In genomic region chr9:43267357-43267756, GRCm38 (mm10) we compare ENCODE assay signal across 9 mouse cellular contexts. TPM values are rescaled to one million over a fixed set of nuclear protein-coding genes. Genes with fewer than 3 reads are reported as not detected.
A peak's percentile ranks its signal among the peaks of the same experiment; 100 is the strongest.
DNase-seq lines count a peak whose midpoint lies in the region; ATAC-seq and TF ChIP-seq lines count a peak whose summit lies in the region.
"Had no signal": no experiment of that assay in that cellular context is flagged by ENCODE, and none has a peak within 500 bp of the region (broad histone marks: within the 10 kb centered on the region; RNA-seq: fewer than 3 reads in every experiment).

No protein-coding gene starts in this region.

- H3K9me3 ChIP-seq in hindbrain, postnatal 0 days (ENCODE audit: low read length) = no peaks in the 10 kb centered on the region
- H3K9me3 ChIP-seq in hindbrain, embryonic 10.5 days = peaks cover 8% of the 10 kb centered on the region; the same call in 1 of the 2 replicates
- peaks cover 5% of the 10 kb centered on the region; the same call in 1 of the 2 replicates for H3K9me3 ChIP-seq in G1E (replicated peaks)

- no peak overlapping the region for H3K4me2 ChIP-seq in hindbrain, postnatal 0 days (ENCODE audit: low read depth, low read length)

- DNase-seq in hindbrain, postnatal 0 days (ENCODE audit: low spot score) = no peak
- no peak for DNase-seq in hindbrain, embryonic 10.5 days (ENCODE audit: low spot score)
- DNase-seq in G1E (ENCODE audit: low spot score) = no peak
- peak; percentile 37 for DNase-seq in spleen, adult 12 weeks (ENCODE audit: low spot score)
- no peak for DNase-seq in retina, embryonic 14.5 days (ENCODE audit: low spot score)
- no peak for DNase-seq in left cerebral cortex, adult 8-10 months (ENCODE audit: low spot score in 2 of 2)

- no peak overlapping the region for H3K27ac ChIP-seq in hindbrain, postnatal 0 days
- H3K27ac ChIP-seq in hindbrain, embryonic 10.5 days = no peak overlapping the region

- H3K27me3 ChIP-seq in hindbrain, postnatal 0 days (ENCODE audit: insufficient read depth, low read length) = peaks cover 18% of the 10 kb centered on the region
- H3K27me3 ChIP-seq in hindbrain, embryonic 10.5 days (ENCODE audit: insufficient read depth, poor library complexity, severe bottlenecking) = peaks cover 65% of the 10 kb centered on the region
- peaks cover 18% of the 10 kb centered on the region for H3K27me3 ChIP-seq in G1E (ENCODE audit: insufficient read depth, low read length)

- WGBS in hindbrain, postnatal 0 days = 80% methylated on average over 8 of the region's 8 CpGs
- WGBS in hindbrain, embryonic 10.5 days = 75% methylated on average over 8 of the region's 8 CpGs

- no peaks in the 10 kb centered on the region for H3K4me1 ChIP-seq in hindbrain, postnatal 0 days (ENCODE audit: insufficient read depth, low read length)
- H3K4me1 ChIP-seq in hindbrain, embryonic 10.5 days (replicated peaks) = peaks cover 64% of the 10 kb centered on the region
- H3K4me1 ChIP-seq in G1E (ENCODE audit: insufficient read depth, low read depth, low read length) = peaks cover 42% of the 10 kb centered on the region

- TF ChIP-seq CTCF in hindbrain, postnatal 0 days (IDR thresholded peaks at IDR 0.05; ENCODE audit: low read depth) = peak; percentile 31
- no peak for TF ChIP-seq CTCF in G1E (IDR thresholded peaks at IDR 0.05; ENCODE audit: low read depth, low read length)

- no peak overlapping the region for H3K9ac ChIP-seq in hindbrain, postnatal 0 days (replicated peaks; ENCODE audit: low read length)

- H3K36me3 ChIP-seq in hindbrain, postnatal 0 days (ENCODE audit: insufficient read depth, low read length) = no peaks in the 10 kb centered on the region
- H3K36me3 ChIP-seq in hindbrain, embryonic 10.5 days = no peaks in the 10 kb centered on the region
- H3K36me3 ChIP-seq in G1E (replicated peaks) = no peaks in the 10 kb centered on the region

- H3K4me3 ChIP-seq in hindbrain, postnatal 0 days (ENCODE audit: low read length) = no peak overlapping the region
- no peak overlapping the region for H3K4me3 ChIP-seq in hindbrain, embryonic 10.5 days
- H3K4me3 ChIP-seq in G1E (ENCODE audit: low read depth, low read length) = no peak overlapping the region
- H3K4me3 ChIP-seq: myocyte had no signal

- no peak for ATAC-seq in hindbrain, postnatal 0 days
- peak; percentile 22; the same call in 1 of the 2 replicates for ATAC-seq in G1E (ENCODE audit: extremely low read depth, insufficient number of reproducible peaks, low FRiP score, poor library complexity, severe bottlenecking)
- peak; percentile 81 for ATAC-seq in erythroid progenitor cell, adult 5-6 weeks (replicated peaks; ENCODE audit: low FRiP score, poor library complexity, severe bottlenecking)
- ATAC-seq in frontal cortex, adult (ENCODE audit: low TSS enrichment) = no peak

RNA-seq across cellular contexts. Expression of gene Oaf, which starts 27.6 kb away (rescaled TPM):
- 5.6 and 8.0 TPM in 2 replicates for total RNA-seq in hindbrain, postnatal 0 days (2014; rRNA removed)
- 6.2 TPM in 2 replicates for polyA plus RNA-seq in hindbrain, postnatal 0 days (2015; fragmentation: Nextera tagmentation; extraction: Ambion mirVana)
- 34.9 and 43.0 TPM in 2 replicates for polyA plus RNA-seq in hindbrain, embryonic 10.5 days (2016; fragmentation: Nextera tagmentation; extraction: Ambion mirVana)
- total RNA-seq in G1E (2014; fragmentation: Nextera tagmentation) = 15.2 and 29.5 TPM in 2 replicates
- 22.1 and 28.8 TPM in 2 replicates for total RNA-seq in G1E (2017)
- polyA plus RNA-seq in G1E (2012) = 24.2 and 26.9 TPM in 2 replicates
- 8.3 and 38.6 TPM in 2 replicates for total RNA-seq in erythroid progenitor cell, adult 5-6 weeks (2015; ENCODE audit: low replicate concordance)
- total RNA-seq in erythroid progenitor cell, adult 5-6 weeks (2017; ENCODE audit: low replicate concordance) = 5.1 and 14.5 TPM in 2 replicates
- total RNA-seq in left cerebral cortex, adult 8-10 months (2022) = 10 to 100 TPM; 12.8 to 18.5 (median 15.2) TPM

RNA-seq across cellular contexts. Expression of gene Trim29, which starts 43.3 kb away (rescaled TPM):
- total RNA-seq in hindbrain, postnatal 0 days (2014; rRNA removed) = 0.05 and 0.14 TPM in 2 replicates
- 0.35 and 0.45 TPM in 2 replicates for polyA plus RNA-seq in hindbrain, postnatal 0 days (2015; fragmentation: Nextera tagmentation; extraction: Ambion mirVana)
- 1.9 and 2.1 TPM in 2 replicates for polyA plus RNA-seq in hindbrain, embryonic 10.5 days (2016; fragmentation: Nextera tagmentation; extraction: Ambion mirVana)
- not detected in 2 replicates for total RNA-seq in G1E (2014; fragmentation: Nextera tagmentation)
- not detected in 2 replicates for total RNA-seq in G1E (2017)
- polyA plus RNA-seq in G1E (2012) = not detected in 2 replicates
- total RNA-seq in erythroid progenitor cell, adult 5-6 weeks (2015; ENCODE audit: low replicate concordance) = not detected in 2 replicates
- total RNA-seq in erythroid progenitor cell, adult 5-6 weeks (2017; ENCODE audit: low replicate concordance) = not detected in 2 replicates
- under 1 TPM in 2 of 4 experiments, not detected in 2; 0.27 to 0.42 TPM for total RNA-seq in left cerebral cortex, adult 8-10 months (2022)

RNA-seq across cellular contexts. Expression of gene Pou2f3, which starts 57.2 kb away (rescaled TPM):
- total RNA-seq in hindbrain, postnatal 0 days (2014; rRNA removed) = 0.10 TPM in 1 of 2 replicates, not detected in the other
- polyA plus RNA-seq in hindbrain, postnatal 0 days (2015; fragmentation: Nextera tagmentation; extraction: Ambion mirVana) = 0.11 and 0.13 TPM in 2 replicates
- 0.09 TPM in 1 of 2 replicates, not detected in the other for polyA plus RNA-seq in hindbrain, embryonic 10.5 days (2016; fragmentation: Nextera tagmentation; extraction: Ambion mirVana)
- not detected in 2 replicates for total RNA-seq in G1E (2014; fragmentation: Nextera tagmentation)
- 0.05 TPM in 1 of 2 replicates, not detected in the other for total RNA-seq in G1E (2017)
- polyA plus RNA-seq in G1E (2012) = not detected in 2 replicates
- not detected in 2 replicates for total RNA-seq in erythroid progenitor cell, adult 5-6 weeks (2015; ENCODE audit: low replicate concordance)
- total RNA-seq in erythroid progenitor cell, adult 5-6 weeks (2017; ENCODE audit: low replicate concordance) = not detected in 2 replicates
- total RNA-seq in left cerebral cortex, adult 8-10 months (2022) = under 1 TPM; 0.14 to 0.37 (median 0.27) TPM
- polyA plus RNA-seq: myocyte had no signal

Comparison
In these comparisons a context has a peak if more than half of its experiments do, and no peak if none do; other contexts are left out.
1. ATAC-seq: peak in G1E (single experiment) and erythroid progenitor cell, adult 5-6 weeks (single experiment); none in hindbrain, postnatal 0 days (single experiment) and frontal cortex, adult (single experiment).